Mouse (Mus musculus) C2C12 (cell line): Measurements from ENCODE around the gene Map10.

Experiments used
- CEBPB ChIP-seq: IDR thresholded peaks from one replicate; pipeline ENCODE4 v1.6.1; 2011; ENCODE audit warnings: low read depth, mild to moderate bottlenecking, control low read depth, moderate library complexity
- CTCF ChIP-seq: IDR thresholded peaks from one replicate; pipeline ENCODE4 v1.5.1; 2011; ENCODE audit not compliant: control insufficient read depth, insufficient read depth, insufficient read length
- FOSL1 ChIP-seq: IDR thresholded peaks from one replicate; pipeline ENCODE4 v1.8.0; 2011; ENCODE audit warnings: mild to moderate bottlenecking, low read length; ENCODE audit not compliant: poor library complexity, insufficient read depth, severe bottlenecking

- TF ChIP-seq FOSL1 (no peak), CTCF (no peak), CEBPB (no peak)
These were observed 20.7 kb downstream of the Map10 start for GRCm38 (mm10) chr8:125690166-125690915.
